Mouse (Mus musculus) ES-Bruce4 (cell line): ENCODE results near the gene Igsf11.

Experiments used
- CTCF ChIP-seq: IDR thresholded peaks from one replicate; pipeline ENCODE4 v1.8.1; 2011; ENCODE audit warnings: low read depth, low read length
- EP300 ChIP-seq: IDR thresholded peaks from 2 replicates; pipeline ENCODE4 v1.6.1; 2011; ENCODE audit warnings: low read depth, low read length; ENCODE audit not compliant: insufficient read depth
- POLR2A ChIP-seq: IDR thresholded peaks from one replicate; pipeline ENCODE4 v1.8.1; 2011; ENCODE audit warnings: low read length; ENCODE audit not compliant: insufficient read depth

DNA sequence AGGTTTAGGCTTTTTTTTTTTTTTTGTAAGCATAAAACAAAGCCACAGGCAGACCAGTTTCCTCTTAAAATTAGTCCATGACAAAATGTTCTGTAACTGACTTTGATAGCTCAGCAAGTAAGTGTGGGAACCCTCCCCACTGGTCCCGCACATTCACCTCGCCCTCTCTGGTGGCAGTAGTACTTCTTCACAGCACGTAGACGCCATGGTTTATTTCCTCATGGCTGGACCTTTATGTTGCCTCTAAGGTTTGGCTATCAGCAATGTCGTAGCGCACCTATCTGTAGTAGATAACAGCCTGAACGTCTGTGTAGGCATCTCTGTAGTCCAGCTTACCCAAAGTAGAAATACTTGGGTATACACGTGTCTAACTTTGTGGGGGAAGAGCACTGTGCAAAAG is 17.6 kb downstream of the Igsf11 start:
- no peak for TF ChIP-seq CTCF
- no peak for TF ChIP-seq POLR2A
- TF ChIP-seq EP300: no peak
